Mouse (Mus musculus): Measurements from ENCODE around the gene Soat1.

DNA sequence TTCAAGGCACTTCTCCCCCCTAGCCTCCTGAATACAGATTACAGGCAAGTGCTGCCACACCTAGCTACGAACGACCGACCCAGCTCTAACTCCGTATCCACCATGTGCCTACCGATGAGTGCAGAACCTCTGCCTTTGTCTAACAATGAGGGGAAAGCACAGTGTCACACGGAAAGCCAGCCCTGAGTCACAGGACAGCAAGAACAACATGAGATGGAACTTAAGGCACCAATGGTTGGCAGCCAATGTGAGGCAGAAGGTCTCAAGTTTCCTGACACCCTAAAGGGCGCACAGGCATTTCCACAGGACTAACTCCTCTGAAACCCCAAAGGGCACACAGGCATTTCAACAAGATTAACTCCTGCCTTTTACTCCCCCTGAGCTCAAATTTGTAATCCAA, 25.0 kb downstream of the Soat1 start:
- TF ChIP-seq CTCF (conservative IDR thresholded peaks at IDR 0.05; ENCODE audit: insufficient read depth, insufficient read length, low read depth, low read length) (no peak), POLR2A (IDR thresholded peaks at IDR 0.05; ENCODE audit: low read depth, low read length) (no peak)
